Mouse (Mus musculus): ENCODE measurements around the gene Tmco5b.

Gene Tmco5b

GRCm38 (mm10) chr2:113285432-113285831 is at the start of gene Tmco5b:
TSS of gene Tmco5b (plus strand) at chr2:113285732.
- no peak for DNase-seq (ENCODE audit: low spot score)

GRCm38 (mm10) chr2:113236993-113237392 is 48.5 kb upstream of the Tmco5b start:
- DNase-seq (ENCODE audit: low spot score), result no peak

GRCm38 (mm10) chr2:113238871-113239270 is 46.7 kb upstream of the Tmco5b start:
- no peak for DNase-seq (ENCODE audit: low spot score)

GRCm38 (mm10) chr2:113302349-113303239 is 17.1 kb downstream of the Tmco5b start:
- peak; percentile 3 for DNase-seq (ENCODE audit: low spot score)

- DNase-seq (ENCODE audit: low spot score), result no peak
Measured at GRCm38 (mm10) chr2:113303240-113303538, 17.7 kb downstream of the Tmco5b start.

- DNase-seq (ENCODE audit: low spot score), result peak; percentile 12
Measured at GRCm38 (mm10) chr2:113305339-113305738, 19.8 kb downstream of the Tmco5b start.

- DNase-seq (ENCODE audit: low spot score), result no peak
Measured at GRCm38 (mm10) chr2:113311211-113311610, 25.7 kb downstream of the Tmco5b start.

GRCm38 (mm10) chr2:113323016-113323415 is 37.5 kb downstream of the Tmco5b start:
- no peak for DNase-seq (ENCODE audit: low spot score)

- no peak for DNase-seq (ENCODE audit: low spot score)
Measured at GRCm38 (mm10) chr2:113333799-113334541, 48.4 kb downstream of the Tmco5b start.

GRCm38 (mm10) chr2:113335561-113336294 is 50.2 kb downstream of the Tmco5b start:
- DNase-seq (ENCODE audit: low spot score), result no peak

- no peak for DNase-seq (ENCODE audit: low spot score)
Measured at GRCm38 (mm10) chr2:113344536-113344935, 59.0 kb downstream of the Tmco5b start.

Data from c-Kit-positive CD71-positive TER-119-positive erythroid progenitor cells, embryonic 14.5 days (primary cell).